Mouse (Mus musculus) frontal cortex, adult (tissue): ENCODE data around the gene Fcrl6.

Source experiments
- ATAC-seq: cut with Nextera tagmentation; 2 replicates; pipeline ENCODE4 v1.9.2; 2017; ENCODE audit warnings: mild to moderate bottlenecking, moderate library complexity, mixed read lengths; ENCODE audit not compliant: low TSS enrichment

The Fcrl6 gene

GRCm38 (mm10) chr1:172602326-172602725 is at the start of gene Fcrl6:
Gene Fcrl6, minus strand, starts transcription at chr1:172602551.
- no peak for ATAC-seq

DNA sequence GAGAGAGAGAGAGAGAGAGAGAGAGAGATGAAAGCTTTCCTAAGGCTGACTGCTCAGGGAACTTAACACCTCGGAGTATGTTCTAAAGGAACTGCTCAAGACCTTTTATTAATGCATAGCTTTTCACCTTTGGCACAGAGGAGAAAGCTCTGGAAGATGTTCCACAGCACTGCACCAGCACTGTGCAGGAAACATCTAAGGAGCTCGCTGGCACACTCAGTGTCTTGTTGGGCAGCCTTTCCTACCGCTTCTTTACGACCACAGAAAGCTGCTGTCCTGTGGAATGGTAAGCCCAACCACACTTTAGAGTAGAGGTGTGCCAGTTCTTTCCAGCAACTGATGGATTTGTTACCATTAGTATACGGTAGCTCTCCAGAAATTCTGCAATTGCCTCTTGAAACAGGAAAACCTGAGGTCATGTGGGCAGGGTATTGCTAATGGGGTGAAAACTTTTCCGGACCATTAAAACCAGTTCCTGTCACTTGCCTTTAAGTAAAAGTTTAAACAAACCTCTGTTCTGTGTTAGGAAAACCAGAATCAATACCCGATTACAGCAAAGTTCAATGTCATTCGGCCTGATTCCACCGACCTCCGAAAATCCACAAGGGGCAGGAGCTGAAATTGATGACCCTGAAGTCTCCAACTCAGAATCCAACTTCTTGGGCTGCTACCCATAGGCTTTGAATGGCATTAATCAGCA is 49.1 kb upstream of the Fcrl6 start:
- ATAC-seq: no peak

- no peak for ATAC-seq
Observed at GRCm38 (mm10) chr1:172650519-172651287, 48.4 kb upstream of the Fcrl6 start.

GRCm38 (mm10) chr1:172649396-172649795 is 47.0 kb upstream of the Fcrl6 start:
- ATAC-seq: no peak

GRCm38 (mm10) chr1:172647236-172647635 is 44.9 kb upstream of the Fcrl6 start:
- no peak for ATAC-seq

DNA sequence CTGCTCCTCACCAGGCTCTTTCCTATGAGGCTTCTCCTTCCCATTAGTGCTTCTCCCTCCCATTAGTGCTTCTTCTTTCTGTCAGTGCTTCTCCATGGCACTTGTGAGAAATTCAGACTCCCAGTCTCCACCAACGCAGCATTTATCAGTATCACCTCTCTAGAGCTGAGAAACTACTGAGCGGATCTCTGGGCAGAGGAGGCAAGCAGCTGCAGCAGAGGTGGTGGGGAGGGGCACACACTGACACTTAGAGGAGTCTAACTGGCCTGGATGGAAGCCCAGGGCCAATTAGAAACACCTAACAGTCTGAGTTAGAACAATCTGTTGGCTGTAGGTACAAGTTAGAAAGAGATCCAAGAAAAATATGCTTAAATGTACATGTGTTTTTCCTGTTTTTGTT is 36.4 kb upstream of the Fcrl6 start:
- peak; percentile 69 for ATAC-seq

DNA sequence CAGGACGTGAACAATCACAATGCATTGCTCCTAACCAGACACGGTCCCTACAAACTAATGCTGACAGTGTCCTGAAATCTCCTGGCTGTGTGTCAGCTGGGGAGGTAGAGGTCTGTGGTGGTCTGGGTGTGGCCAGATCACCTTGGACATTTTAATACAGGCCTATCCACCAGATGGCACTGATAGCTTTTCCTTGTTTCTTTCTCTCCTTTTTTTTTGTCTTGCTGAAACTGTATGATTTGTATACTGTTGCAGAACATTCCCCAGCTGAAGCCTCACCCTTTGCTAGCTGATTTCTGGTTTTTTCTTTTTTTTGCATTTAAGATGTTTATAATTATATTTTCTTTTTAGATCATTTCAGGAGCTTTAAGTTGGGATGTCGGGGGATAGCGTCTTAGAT is 35.5 kb upstream of the Fcrl6 start:
- ATAC-seq: no peak

DNA sequence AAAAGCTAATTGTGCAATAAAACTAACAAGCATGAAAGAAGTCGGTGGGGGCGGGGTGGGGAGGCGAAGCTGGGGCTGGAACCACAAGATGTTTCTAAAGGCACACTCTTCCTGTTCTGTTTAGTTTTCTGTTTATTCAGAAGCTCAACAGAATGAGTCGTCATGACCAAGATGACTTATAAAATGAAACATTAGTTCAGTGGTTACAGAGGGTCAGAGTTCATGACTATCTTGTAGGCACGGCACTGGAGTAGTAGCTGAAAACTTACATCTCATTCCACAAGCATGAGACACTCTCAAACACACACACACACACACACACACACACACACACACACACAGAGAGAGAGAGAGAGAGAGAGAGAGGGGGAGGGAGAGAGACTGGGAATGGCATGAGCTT is 33.9 kb upstream of the Fcrl6 start:
- no peak for ATAC-seq

- no peak for ATAC-seq
Observed at GRCm38 (mm10) chr1:172635258-172635657, 32.9 kb upstream of the Fcrl6 start.

DNA sequence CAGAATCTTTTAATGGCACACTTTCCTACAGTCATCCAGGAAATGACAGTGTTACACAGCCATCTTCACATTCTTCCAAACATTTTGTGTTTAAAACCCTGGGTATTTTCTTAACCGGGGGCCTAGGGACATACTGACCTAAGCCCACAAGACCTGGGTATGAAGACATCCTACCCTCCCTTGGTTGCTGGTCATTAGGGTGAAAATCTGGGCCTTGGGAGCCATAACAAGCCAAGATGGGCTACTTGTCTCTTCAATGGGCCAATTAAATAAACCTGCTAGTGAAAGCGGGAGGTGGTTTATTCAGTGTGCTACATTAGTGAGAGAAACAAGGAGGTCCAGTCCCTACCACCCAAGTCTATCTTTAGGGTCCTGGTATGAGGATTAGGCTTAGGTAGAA is 31.8 kb upstream of the Fcrl6 start:
- ATAC-seq: no peak

- peak; percentile 98 for ATAC-seq
Observed at GRCm38 (mm10) chr1:172632451-172633326, 30.3 kb upstream of the Fcrl6 start, which contains the start of gene Dusp23. Gene Dusp23, minus strand, starts transcription at chr1:172632962.

GRCm38 (mm10) chr1:172631721-172632120 is 29.4 kb upstream of the Fcrl6 start:
- no peak for ATAC-seq

GRCm38 (mm10) chr1:172629831-172630230 is 27.5 kb upstream of the Fcrl6 start:
- no peak for ATAC-seq

GRCm38 (mm10) chr1:172626306-172626705 is 24.0 kb upstream of the Fcrl6 start:
- no peak for ATAC-seq

- no peak for ATAC-seq
Observed at GRCm38 (mm10) chr1:172624081-172624480, 21.7 kb upstream of the Fcrl6 start.

DNA sequence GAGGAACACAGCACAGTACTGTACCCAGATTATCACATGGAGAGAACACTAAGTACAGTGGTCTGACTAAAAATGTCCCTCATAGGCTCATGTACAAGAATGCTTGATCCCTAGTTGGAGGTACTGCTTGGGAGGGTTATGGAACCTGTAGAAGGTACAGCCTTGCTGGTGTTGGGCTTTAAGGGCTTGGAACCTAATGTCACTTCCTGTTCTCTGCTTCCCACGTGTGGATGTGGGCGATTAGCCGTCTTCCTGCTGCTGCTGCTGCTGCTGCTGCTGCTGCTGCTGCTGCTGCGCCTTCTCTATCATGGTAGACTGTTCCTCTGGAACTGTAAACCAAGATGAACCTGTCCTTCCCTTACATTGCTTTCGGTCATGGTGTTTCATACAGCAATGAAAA is 21.2 kb upstream of the Fcrl6 start:
- ATAC-seq: no peak

DNA sequence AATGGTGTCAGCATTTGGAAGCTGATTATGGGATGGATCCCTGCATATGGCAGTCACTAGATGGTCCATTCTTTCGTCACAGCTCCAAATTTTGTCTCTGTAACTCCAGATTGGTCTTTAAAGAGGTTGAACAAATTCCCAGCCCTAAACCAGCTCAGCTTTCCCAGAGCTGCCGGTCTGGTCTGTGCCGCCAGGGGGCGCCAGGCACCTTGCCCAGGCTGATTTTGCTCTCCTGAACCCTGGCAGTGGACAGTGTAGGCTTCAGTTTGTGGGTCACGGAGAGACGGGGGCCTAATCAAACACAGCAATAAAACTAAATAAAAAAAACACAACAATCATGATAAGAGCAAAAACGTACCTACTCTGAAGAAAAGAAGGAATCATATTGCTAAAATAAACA is 16.9 kb upstream of the Fcrl6 start:
- ATAC-seq: peak; percentile 79; the same call in 1 of the 2 replicates

GRCm38 (mm10) chr1:172618141-172618540 is 15.8 kb upstream of the Fcrl6 start:
- ATAC-seq: no peak

- ATAC-seq: no peak
Observed at GRCm38 (mm10) chr1:172617365-172618076, 15.2 kb upstream of the Fcrl6 start.

GRCm38 (mm10) chr1:172616537-172617300 is 14.4 kb upstream of the Fcrl6 start:
- peak; percentile 53 for ATAC-seq

DNA sequence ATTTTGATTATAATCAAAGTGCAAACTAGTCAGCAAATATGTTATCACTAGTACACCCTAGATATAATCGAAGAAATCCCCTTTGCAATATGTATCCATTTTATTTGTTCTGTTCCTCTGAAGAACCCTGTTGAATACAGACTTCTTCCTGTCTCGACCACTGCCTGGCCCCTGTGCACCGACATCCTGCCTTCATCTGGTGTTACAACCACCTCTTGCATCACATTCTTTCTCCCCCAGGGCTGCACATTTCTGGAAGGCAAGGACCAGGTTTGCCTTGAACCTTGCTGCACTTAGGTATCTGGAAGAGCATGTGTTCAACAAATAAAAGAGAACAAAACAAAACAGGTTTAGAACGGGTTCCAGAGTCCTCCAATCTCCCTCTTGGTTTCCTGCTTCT is 13.1 kb upstream of the Fcrl6 start:
- ATAC-seq: no peak
